Mouse (Mus musculus) MEL (cell line): Measurements from ENCODE around the gene Chsy1. TPM values are rescaled to one million over a fixed set of nuclear protein-coding genes. Genes with fewer than 3 reads are reported as not detected.
A peak's percentile ranks its signal among the peaks of the same experiment; 100 is the strongest.

ENCODE experiments used
- DNase-seq: peaks from one replicate; pipeline ENCODE4 v3.0.0; 2011; ENCODE audit warnings: low read depth, low spot score
- H3K27ac ChIP-seq: 2 replicates; pipeline ENCODE4 v1.5.1; 2012; ENCODE audit warnings: low read depth, mild to moderate bottlenecking, control low read depth, low read length, moderate library complexity; ENCODE audit not compliant: control insufficient read depth
- H3K27me3 ChIP-seq, 2 experiments: fragments of 150-350 bp in 1 of 2; sonication (generic) in 1 of 2; 2 replicates each; pipeline ENCODE4 v1.6.1; 2012; ENCODE audit warnings: low read length in 2 of 2, mild to moderate bottlenecking in 2 of 2, improper control_type of control experiment in 1 of 2, moderate library complexity in 1 of 2; ENCODE audit not compliant: insufficient read depth in 2 of 2, control insufficient read depth in 1 of 2
- H3K36me3 ChIP-seq, 2 experiments: 2 replicates each; pipeline ENCODE4 v1.6.1; 2012 to 2014; ENCODE audit warnings: low read length in 2 of 2, improper control_type of control experiment in 1 of 2, inconsistent platforms in 1 of 2, mild to moderate bottlenecking in 1 of 2; ENCODE audit not compliant: insufficient read depth in 2 of 2, control insufficient read depth in 1 of 2
- H3K4me1 ChIP-seq, 2 experiments: fragments of 150-350 bp in 1 of 2; sonication (generic) in 1 of 2; 2 replicates each; pipeline ENCODE4 v1.6.1; 2012; ENCODE audit warnings: low read length in 2 of 2, improper control_type of control experiment in 1 of 2, mild to moderate bottlenecking in 1 of 2; ENCODE audit not compliant: insufficient read depth in 2 of 2, control insufficient read depth in 1 of 2
- H3K4me3 ChIP-seq, 2 experiments: fragments of 150-350 bp in 1 of 2; sonication (generic) in 1 of 2; 2 replicates each; pipeline ENCODE4 v1.5.1; 2012; ENCODE audit warnings: low read depth in 2 of 2, low read length in 2 of 2, mild to moderate bottlenecking in 2 of 2, moderate library complexity in 2 of 2, control low read depth in 1 of 2, improper control_type of control experiment in 1 of 2; ENCODE audit not compliant: control insufficient read depth in 1 of 2, insufficient read depth in 1 of 2
- H3K79me2 ChIP-seq: 2 replicates; pipeline ENCODE4 v1.6.1; 2012; ENCODE audit warnings: mild to moderate bottlenecking, low read length, moderate library complexity; ENCODE audit not compliant: control insufficient read depth, poor library complexity, insufficient read depth
- H3K9ac ChIP-seq: 2 replicates; pipeline ENCODE4 v1.6.1; 2012; ENCODE audit warnings: low read depth, mild to moderate bottlenecking, control low read depth, low read length, moderate library complexity; ENCODE audit not compliant: control insufficient read depth, poor library complexity, severe bottlenecking
- H3K9me3 ChIP-seq: fragments of 150-350 bp; sonication (generic); replicated peaks from 2 replicates; pipeline ENCODE4 v1.6.1; 2012; ENCODE audit warnings: mild to moderate bottlenecking, low read length, improper control_type of control experiment, moderate library complexity; ENCODE audit not compliant: insufficient read depth
- BHLHE40 ChIP-seq: IDR thresholded peaks from 2 replicates; pipeline ENCODE4 v1.6.1; 2012; ENCODE audit warnings: low read depth, mild to moderate bottlenecking, inconsistent platforms, low read length, improper control_type of control experiment, borderline replicate concordance
- CHD2 ChIP-seq: IDR thresholded peaks from 2 replicates; pipeline ENCODE4 v1.6.1; 2011; ENCODE audit warnings: low read length, improper control_type of control experiment
- CTCF ChIP-seq, 3 experiments: IDR thresholded peaks in 2 of 3; conservative IDR thresholded peaks in 1 of 3; 2 replicates each; pipeline ENCODE4 v1.5.1; 2011 to 2012; ENCODE audit warnings: low read length in 3 of 3, low read depth in 2 of 3, mild to moderate bottlenecking in 2 of 3, improper control_type of control experiment in 1 of 3, inconsistent platforms in 1 of 3, mixed read lengths in 1 of 3, moderate library complexity in 1 of 3; ENCODE audit not compliant: control insufficient read depth in 1 of 3, insufficient read depth in 1 of 3, poor library complexity in 1 of 3, severe bottlenecking in 1 of 3
- EP300 ChIP-seq, 2 experiments: IDR thresholded peaks; 2 replicates each; pipeline ENCODE4 v1.6.1; 2011; ENCODE audit warnings: improper control_type of control experiment in 2 of 2, low read length in 2 of 2, low read depth in 1 of 2, mild to moderate bottlenecking in 1 of 2
- ETS1 ChIP-seq: IDR thresholded peaks from 2 replicates; pipeline ENCODE4 v1.6.1; 2012; ENCODE audit warnings: low read depth, mild to moderate bottlenecking, inconsistent platforms, low read length, improper control_type of control experiment, moderate library complexity
- GABPA ChIP-seq: IDR thresholded peaks from 2 replicates; pipeline ENCODE4 v1.6.1; 2012; ENCODE audit warnings: low read depth, mild to moderate bottlenecking, inconsistent platforms, low read length, improper control_type of control experiment, moderate library complexity
- GATA1 ChIP-seq: IDR thresholded peaks from 2 replicates; pipeline ENCODE4 v1.6.1; 2011; ENCODE audit warnings: low read depth, low read length, improper control_type of control experiment
- KAT2A ChIP-seq: conservative IDR thresholded peaks from 2 replicates; pipeline ENCODE4 v1.6.1; 2012; ENCODE audit warnings: low read depth, low read length, improper control_type of control experiment, inconsistent platforms
- MAFK ChIP-seq: IDR thresholded peaks from 2 replicates; pipeline ENCODE4 v1.6.1; 2011; ENCODE audit warnings: low read depth, mild to moderate bottlenecking, low read length, improper control_type of control experiment, borderline replicate concordance
- MAX ChIP-seq: IDR thresholded peaks from 2 replicates; pipeline ENCODE4 v1.6.1; 2011; ENCODE audit warnings: low read length, improper control_type of control experiment
- MEF2A ChIP-seq: IDR thresholded peaks from 2 replicates; pipeline ENCODE4 v1.6.1; 2014; ENCODE audit warnings: low read depth, mild to moderate bottlenecking, inconsistent platforms, low read length, improper control_type of control experiment; ENCODE audit not compliant: poor library complexity, insufficient replicate concordance, severe bottlenecking; ENCODE audit errors: extremely low read depth
- MYC ChIP-seq: IDR thresholded peaks from 2 replicates; pipeline ENCODE4 v1.6.1; 2011; ENCODE audit warnings: low read depth, mild to moderate bottlenecking, low read length, improper control_type of control experiment, moderate library complexity
- NRF1 ChIP-seq: IDR thresholded peaks from 2 replicates; pipeline ENCODE4 v1.6.1; 2014; ENCODE audit warnings: low read depth, mild to moderate bottlenecking, inconsistent platforms, low read length, improper control_type of control experiment, moderate library complexity; ENCODE audit not compliant: poor library complexity, insufficient read depth, severe bottlenecking
- POLR2A ChIP-seq, 2 experiments: IDR thresholded peaks; 2 replicates each; pipeline ENCODE4 v1.6.1; 2011 to 2012; ENCODE audit warnings: low read length in 2 of 2, mild to moderate bottlenecking in 2 of 2, control low read depth in 1 of 2, improper control_type of control experiment in 1 of 2, low read depth in 1 of 2, moderate library complexity in 1 of 2; ENCODE audit not compliant: control insufficient read depth in 1 of 2, insufficient read depth in 1 of 2, poor library complexity in 1 of 2
- POLR2AphosphoS5 ChIP-seq: IDR thresholded peaks from 2 replicates; pipeline ENCODE4 v1.6.1; 2012; ENCODE audit warnings: low read depth, borderline replicate concordance, mild to moderate bottlenecking, inconsistent platforms, low read length, moderate library complexity, mixed read lengths
- RAD21 ChIP-seq: IDR thresholded peaks from 2 replicates; pipeline ENCODE4 v1.6.1; 2011; ENCODE audit warnings: mild to moderate bottlenecking, low read depth, low read length, improper control_type of control experiment
- RCOR1 ChIP-seq: IDR thresholded peaks from 2 replicates; pipeline ENCODE4 v1.6.1; 2012; ENCODE audit warnings: low read depth, mild to moderate bottlenecking, inconsistent platforms, low read length, improper control_type of control experiment
- SMC3 ChIP-seq: IDR thresholded peaks from 2 replicates; pipeline ENCODE4 v1.6.1; 2011; ENCODE audit warnings: low read depth, low read length, improper control_type of control experiment
- TAL1 ChIP-seq: IDR thresholded peaks from 2 replicates; pipeline ENCODE4 v1.6.1; 2012; ENCODE audit warnings: mild to moderate bottlenecking, inconsistent platforms, low read length, moderate library complexity, mixed read lengths
- UBTF ChIP-seq: IDR thresholded peaks from 2 replicates; pipeline ENCODE4 v1.6.1; 2012; ENCODE audit warnings: low read depth, mild to moderate bottlenecking, inconsistent platforms, low read length, improper control_type of control experiment, moderate library complexity, borderline replicate concordance; ENCODE audit not compliant: insufficient read depth
- USF1 ChIP-seq: IDR thresholded peaks from 2 replicates; pipeline ENCODE4 v1.6.1; 2014; ENCODE audit warnings: low read depth, mild to moderate bottlenecking, inconsistent platforms, low read length, improper control_type of control experiment, moderate library complexity
- polyA plus RNA-seq, 2 experiments: library from polyadenylated mRNA; stranded (reverse) in 1 of 2; unstranded in 1 of 2; fragments of >175 nt in 1 of 2; fragments of >200 nt in 1 of 2; gene quantifications; 2 replicates each; pipeline versions ENCODE4 v1.2.1 to v1.2.4; 2012; ENCODE audit warnings: low replicate concordance in 2 of 2, low read depth in 1 of 2; ENCODE audit not compliant: insufficient read length in 2 of 2, insufficient read depth in 1 of 2, missing spikeins in 1 of 2
- total RNA-seq: library from RNA; depleted of rRNA; stranded (reverse); fragments of 300-350 nt; gene quantifications from 2 replicates; pipeline ENCODE4 v1.2.3, GENCODE M21; 2012

Gene Chsy1
- total and polyA plus RNA-seq, 3 experiments = 8.5 to 10.3 TPM; not detected in 1

- TF ChIP-seq SMC3 (no peak), UBTF (no peak), EP300 (IDR thresholded peaks at IDR 0.05; ENCODE audit: low read depth in 1 of 2, low read length in 2 of 2) (no peak), CHD2 (no peak), MAFK (no peak), GABPA (no peak), NRF1 (no peak), RCOR1 (no peak), CTCF (IDR thresholded peaks at IDR 0.05 in 2 of 3, conservative IDR thresholded peaks at IDR 0.05 in 1 of 3; ENCODE audit: control insufficient read depth in 1 of 3, insufficient read depth in 1 of 3, low read depth in 2 of 3, low read length in 3 of 3, poor library complexity in 1 of 3, severe bottlenecking in 1 of 3) (no peak), MEF2A (no peak), TAL1 (no peak), POLR2A (IDR thresholded peaks at IDR 0.05; ENCODE audit: control insufficient read depth in 1 of 2, insufficient read depth in 1 of 2, low read depth in 1 of 2, low read length in 2 of 2, poor library complexity in 1 of 2) (no peak), MAX (no peak), MYC (no peak), ETS1 (no peak), GATA1 (no peak), BHLHE40 (no peak), KAT2A (no peak), RAD21 (no peak), POLR2AphosphoS5 (no peak)
- peak overlapping the region; percentile 80 for H3K9ac ChIP-seq
- peaks cover 5 to 34% of the 10 kb centered on the region in 2 experiments for H3K4me1 ChIP-seq
- no peak for DNase-seq
- peaks cover 26% of the 10 kb centered on the region for H3K79me2 ChIP-seq
- H3K27me3 ChIP-seq = no peaks in the 10 kb centered on the region
- no peak overlapping the region for H3K27ac ChIP-seq
- H3K36me3 ChIP-seq = peaks cover 0 to 22% of the 10 kb centered on the region in 2 experiments; a peak in 2 of 4 replicates
- no peaks in the 10 kb centered on the region for H3K9me3 ChIP-seq
- peak overlapping the region; percentile 54 to 84 for H3K4me3 ChIP-seq
Measured at GRCm38 (mm10) chr7:66110636-66111112, 1.4 kb downstream of the Chsy1 start.

GRCm38 (mm10) chr7:66111211-66111610, 1.9 kb downstream of the Chsy1 start:
- Histone ChIP-seq H3K36me3 (peaks cover 0 to 27% of the 10 kb centered on the region in 2 experiments; a peak in 2 of 4 replicates), H3K4me3 (no peak overlapping the region; a peak in 1 of 4 replicates), H3K9ac (no peak overlapping the region; the same call in 1 of the 2 replicates), H3K27ac (no peak overlapping the region), H3K9me3 (no peaks in the 10 kb centered on the region), H3K79me2 (peaks cover 30% of the 10 kb centered on the region), H3K4me1 (peaks cover 6 to 37% of the 10 kb centered on the region in 2 experiments), H3K27me3 (no peaks in the 10 kb centered on the region)
- DNase-seq = no peak
- TF ChIP-seq UBTF (no peak), POLR2A (IDR thresholded peaks at IDR 0.05; ENCODE audit: control insufficient read depth in 1 of 2, insufficient read depth in 1 of 2, low read depth in 1 of 2, low read length in 2 of 2, poor library complexity in 1 of 2) (no peak), KAT2A (no peak), USF1 (no peak), BHLHE40 (no peak)
